Mouse (Mus musculus) layer of hippocampus, postnatal 25 days (tissue): Measurements from ENCODE around the gene Bcl3. TPM values are rescaled to one million over a fixed set of nuclear protein-coding genes. Genes with fewer than 3 reads are reported as not detected.
"Not testable (repeated sequence)": the region's sequence is repeated elsewhere in the genome, so short reads cannot be mapped to it uniquely, and the experiment has no call there.

Experiments
- DNase-seq, 2 experiments: peaks; one replicate each; pipeline ENCODE4 v3.0.0; 2022; ENCODE audit warnings: mixed read lengths in 2 of 2, low spot score in 1 of 2; ENCODE audit errors: extremely low spot score in 1 of 2
- total RNA-seq, 2 experiments: library from RNA; stranded (reverse); gene quantifications; 2 replicates each; pipeline ENCODE4 v1.2.3; 2021

Gene Bcl3
- total RNA-seq, 2 experiments from 2014 or later: 0.49 to 0.61 TPM

GRCm38 (mm10) chr7:19811114-19811513 lies 11.5 kb downstream of the Bcl3 start:
- DNase-seq: no peak

GRCm38 (mm10) chr7:19809369-19809768 lies 13.2 kb downstream of the Bcl3 start:
- no peak for DNase-seq

- DNase-seq: no peak
Measured at GRCm38 (mm10) chr7:19806356-19806969, 16.1 kb downstream of the Bcl3 start.

- peak; percentile 76 to 89 for DNase-seq
Measured at GRCm38 (mm10) chr7:19802995-19803394, 19.6 kb downstream of the Bcl3 start.

GRCm38 (mm10) chr7:19800764-19801163 lies 21.8 kb downstream of the Bcl3 start:
- DNase-seq: peak in 1 of 2 experiments; percentile 40

GRCm38 (mm10) chr7:19796697-19797588 lies 25.6 kb downstream of the Bcl3 start, which contains the start of gene Cblc:
Gene Cblc, minus strand, starts transcription at chr7:19796809.
- DNase-seq: peak in 1 of 2 experiments; percentile 69

- no peak for DNase-seq
Measured at GRCm38 (mm10) chr7:19796254-19796653, 26.3 kb downstream of the Bcl3 start.

GRCm38 (mm10) chr7:19795236-19795635 lies 27.3 kb downstream of the Bcl3 start:
- DNase-seq: no peak

- DNase-seq: no peak
Measured at GRCm38 (mm10) chr7:19792701-19793630, 29.6 kb downstream of the Bcl3 start.

GRCm38 (mm10) chr7:19791504-19791903 lies 31.1 kb downstream of the Bcl3 start:
- not testable (repeated sequence) for DNase-seq

- DNase-seq: peak; percentile 96 to 99
Measured at GRCm38 (mm10) chr7:19789904-19790347, 32.6 kb downstream of the Bcl3 start.

- no peak for DNase-seq
Measured at GRCm38 (mm10) chr7:19785874-19786458, 36.6 kb downstream of the Bcl3 start.

- no peak for DNase-seq
Measured at GRCm38 (mm10) chr7:19784764-19785535, 37.6 kb downstream of the Bcl3 start.

GRCm38 (mm10) chr7:19783630-19784029 lies 38.9 kb downstream of the Bcl3 start:
- no peak for DNase-seq

GRCm38 (mm10) chr7:19782645-19783044 lies 39.9 kb downstream of the Bcl3 start:
- DNase-seq: no peak

GRCm38 (mm10) chr7:19781741-19782140 lies 40.8 kb downstream of the Bcl3 start:
- DNase-seq: no peak

GRCm38 (mm10) chr7:19779903-19780302 lies 42.7 kb downstream of the Bcl3 start:
- DNase-seq: no peak

GRCm38 (mm10) chr7:19778645-19779044 lies 43.9 kb downstream of the Bcl3 start:
- no peak for DNase-seq

GRCm38 (mm10) chr7:19777049-19777723 lies 45.4 kb downstream of the Bcl3 start:
- DNase-seq: no peak
